Mouse (Mus musculus): ENCODE results near the gene Zfp444. TPM values are rescaled to one million over a fixed set of nuclear protein-coding genes. Genes with fewer than 3 reads are reported as not detected.

Zfp444 gene
- polyA plus RNA-seq, 1 experiment = 29.2 TPM

GRCm38 (mm10) chr7:6139295-6139694 is 32.7 kb upstream of the Zfp444 start:
- no peak for TF ChIP-seq E2F4 (IDR thresholded peaks at IDR 0.05; ENCODE audit: insufficient read depth)
- peak in 1 of 3 experiments; percentile 55 for TF ChIP-seq MYOG (IDR thresholded peaks at IDR 0.05; ENCODE audit: control insufficient read depth in 1 of 3, insufficient read depth in 1 of 3, insufficient read length in 2 of 3, low read depth in 2 of 3)
- no peak for TF ChIP-seq TCF3 (IDR thresholded peaks at IDR 0.05; ENCODE audit: insufficient read length, low read depth)
- no peak for TF ChIP-seq REST (IDR thresholded peaks at IDR 0.05; ENCODE audit: insufficient read depth, insufficient read length)
- no peak for TF ChIP-seq CEBPB (IDR thresholded peaks at IDR 0.05; ENCODE audit: insufficient read depth, poor library complexity, severe bottlenecking)
- no peak for TF ChIP-seq POLR2AphosphoS2 (IDR thresholded peaks at IDR 0.05; ENCODE audit: insufficient read length, low read depth)
- TF ChIP-seq MAX (IDR thresholded peaks at IDR 0.05; ENCODE audit: low read depth) = no peak
- TF ChIP-seq SRF (IDR thresholded peaks at IDR 0.05; ENCODE audit: control insufficient read depth, insufficient read length, low read depth) = peak; percentile 76
- no peak for TF ChIP-seq TCF12 (IDR thresholded peaks at IDR 0.05; ENCODE audit: insufficient read depth, poor library complexity, severe bottlenecking)
- TF ChIP-seq MYOD1 (IDR thresholded peaks at IDR 0.05; ENCODE audit: control insufficient read depth in 1 of 3, insufficient read length in 2 of 3, low read depth in 2 of 3) = peak in 2 of 3 experiments; percentile 11 to 46
- no peak for TF ChIP-seq USF1 (IDR thresholded peaks at IDR 0.05; ENCODE audit: low read depth)
- TF ChIP-seq POLR2A (IDR thresholded peaks at IDR 0.05; ENCODE audit: insufficient read length, low read depth) = no peak
- Histone ChIP-seq H3K27me3 (ENCODE audit: control insufficient read depth, insufficient read depth, insufficient read length) (no peaks in the 10 kb centered on the region), H3K36me3 (ENCODE audit: control insufficient read depth, insufficient read depth) (peaks cover 34% of the 10 kb centered on the region)

GRCm38 (mm10) chr7:6143991-6144531 is 28.0 kb upstream of the Zfp444 start:
- TF ChIP-seq MYOG (IDR thresholded peaks at IDR 0.05; ENCODE audit: control insufficient read depth in 1 of 3, insufficient read depth in 1 of 3, insufficient read length in 2 of 3, low read depth in 2 of 3) (peak; percentile 39 to 89 (median 57)), TCF12 (IDR thresholded peaks at IDR 0.05; ENCODE audit: insufficient read depth, poor library complexity, severe bottlenecking) (peak; percentile 43), SRF (IDR thresholded peaks at IDR 0.05; ENCODE audit: control insufficient read depth, insufficient read length, low read depth) (no peak), MYOD1 (IDR thresholded peaks at IDR 0.05; ENCODE audit: control insufficient read depth in 1 of 3, insufficient read length in 2 of 3, low read depth in 2 of 3) (peak in 2 of 3 experiments; percentile 67 to 81), MAX (IDR thresholded peaks at IDR 0.05; ENCODE audit: low read depth) (no peak), USF1 (IDR thresholded peaks at IDR 0.05; ENCODE audit: low read depth) (peak; percentile 10)
- Histone ChIP-seq H3K27me3 (ENCODE audit: control insufficient read depth, insufficient read depth, insufficient read length) (no peaks in the 10 kb centered on the region), H3ac (ENCODE audit: control insufficient read depth, insufficient read length) (no peak overlapping the region), H3K79me2 (ENCODE audit: control insufficient read depth, insufficient read depth) (peaks cover 65% of the 10 kb centered on the region), H3K4me3 (no peak overlapping the region), H3K4me2 (ENCODE audit: low read depth) (peak overlapping the region; percentile 24), H3K36me3 (ENCODE audit: control insufficient read depth, insufficient read depth) (peaks cover 19% of the 10 kb centered on the region)

More at GRCm38 (mm10) chr7:6139295-6139694, 32.7 kb upstream of the Zfp444 start:
- Histone ChIP-seq H3K4me3 (no peak overlapping the region), H3ac (ENCODE audit: control insufficient read depth, insufficient read length) (no peak overlapping the region), H3K79me2 (ENCODE audit: control insufficient read depth, insufficient read depth) (peaks cover 21% of the 10 kb centered on the region), H3K4me2 (ENCODE audit: low read depth) (no peak overlapping the region)

GRCm38 (mm10) chr7:6145423-6146188 is 26.4 kb upstream of the Zfp444 start:
- TF ChIP-seq MAX (IDR thresholded peaks at IDR 0.05; ENCODE audit: low read depth) (no peak), REST (IDR thresholded peaks at IDR 0.05; ENCODE audit: insufficient read depth, insufficient read length) (no peak), POLR2A (IDR thresholded peaks at IDR 0.05; ENCODE audit: insufficient read length, low read depth) (no peak), CEBPB (IDR thresholded peaks at IDR 0.05; ENCODE audit: insufficient read depth, poor library complexity, severe bottlenecking) (no peak), TCF12 (IDR thresholded peaks at IDR 0.05; ENCODE audit: insufficient read depth, poor library complexity, severe bottlenecking) (no peak), TCF3 (IDR thresholded peaks at IDR 0.05; ENCODE audit: insufficient read length, low read depth) (no peak), E2F4 (IDR thresholded peaks at IDR 0.05; ENCODE audit: insufficient read depth) (no peak), USF1 (IDR thresholded peaks at IDR 0.05; ENCODE audit: low read depth) (no peak), MYOG (IDR thresholded peaks at IDR 0.05; ENCODE audit: control insufficient read depth in 1 of 3, insufficient read depth in 1 of 3, insufficient read length in 2 of 3, low read depth in 2 of 3) (no peak), POLR2AphosphoS2 (IDR thresholded peaks at IDR 0.05; ENCODE audit: insufficient read length, low read depth) (no peak), SRF (IDR thresholded peaks at IDR 0.05; ENCODE audit: control insufficient read depth, insufficient read length, low read depth) (no peak), MYOD1 (IDR thresholded peaks at IDR 0.05; ENCODE audit: control insufficient read depth in 1 of 3, insufficient read length in 2 of 3, low read depth in 2 of 3) (no peak)
- H3ac ChIP-seq (ENCODE audit: control insufficient read depth, insufficient read length) = no peak overlapping the region
- H3K4me2 ChIP-seq (ENCODE audit: low read depth) = no peak overlapping the region
- H3K79me2 ChIP-seq (ENCODE audit: control insufficient read depth, insufficient read depth) = peaks cover 80% of the 10 kb centered on the region
- no peak overlapping the region for H3K4me3 ChIP-seq
- no peaks in the 10 kb centered on the region for H3K27me3 ChIP-seq (ENCODE audit: control insufficient read depth, insufficient read depth, insufficient read length)
- peaks cover 11% of the 10 kb centered on the region for H3K36me3 ChIP-seq (ENCODE audit: control insufficient read depth, insufficient read depth)

GRCm38 (mm10) chr7:6146194-6146981 is 25.6 kb upstream of the Zfp444 start:
- Histone ChIP-seq H3K79me2 (ENCODE audit: control insufficient read depth, insufficient read depth) (peaks cover 85% of the 10 kb centered on the region), H3K4me2 (ENCODE audit: low read depth) (peak overlapping the region; percentile 18), H3ac (ENCODE audit: control insufficient read depth, insufficient read length) (no peak overlapping the region)

More at GRCm38 (mm10) chr7:6146194-6146981, 25.6 kb upstream of the Zfp444 start:
- Histone ChIP-seq H3K27me3 (ENCODE audit: control insufficient read depth, insufficient read depth, insufficient read length) (no peaks in the 10 kb centered on the region), H3K36me3 (ENCODE audit: control insufficient read depth, insufficient read depth) (peaks cover 7% of the 10 kb centered on the region), H3K4me3 (no peak overlapping the region)
- TF ChIP-seq MYOD1 (IDR thresholded peaks at IDR 0.05; ENCODE audit: control insufficient read depth in 1 of 3, insufficient read length in 2 of 3, low read depth in 2 of 3) = no peak
- TF ChIP-seq TCF12 (IDR thresholded peaks at IDR 0.05; ENCODE audit: insufficient read depth, poor library complexity, severe bottlenecking) = no peak
- no peak for TF ChIP-seq E2F4 (IDR thresholded peaks at IDR 0.05; ENCODE audit: insufficient read depth)
- TF ChIP-seq POLR2AphosphoS2 (IDR thresholded peaks at IDR 0.05; ENCODE audit: insufficient read length, low read depth) = no peak
